Mouse (Mus musculus): ENCODE results near the gene Spocd1. TPM values are rescaled to one million over a fixed set of nuclear protein-coding genes. Genes with fewer than 3 reads are reported as not detected.

The Spocd1 gene
- polyA plus RNA-seq, 1 experiment from 2014 or later: not detected

DNA sequence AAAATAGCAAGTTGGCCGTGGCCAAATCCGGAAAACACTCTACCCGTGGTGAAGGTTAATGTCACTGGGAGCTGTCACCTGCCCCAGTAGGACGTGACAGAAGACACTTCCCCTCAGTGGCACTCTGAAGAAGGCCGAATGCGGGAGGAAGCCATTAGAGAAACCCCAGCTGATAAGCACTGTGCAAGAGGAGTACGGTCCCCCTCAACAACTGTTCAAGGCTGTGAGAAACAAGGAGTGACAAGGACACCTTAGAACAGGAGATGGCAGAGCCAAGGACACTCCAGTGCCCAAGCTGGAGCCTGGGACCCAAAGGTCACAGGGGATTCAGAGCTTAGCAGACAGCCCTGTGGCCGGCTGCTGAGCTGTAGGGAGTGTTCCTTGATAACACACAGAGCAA is 2.5 kb upstream of the Spocd1 start:
- Histone ChIP-seq H3K4me2 (ENCODE audit: low read depth, low read length) (no peak overlapping the region), H3K27ac (ENCODE audit: low read depth, low read length) (no peak overlapping the region), H3K9ac (replicated peaks; ENCODE audit: low read depth, low read length) (no peak overlapping the region), H3K27me3 (ENCODE audit: control insufficient read depth, insufficient read depth, low read length) (no peaks in the 10 kb centered on the region), H3K4me3 (ENCODE audit: low read depth, low read length) (no peak overlapping the region), H3K36me3 (ENCODE audit: control insufficient read depth, insufficient read depth, low read length) (no peaks in the 10 kb centered on the region), H3K9me3 (ENCODE audit: control insufficient read depth, low read length) (no peaks in the 10 kb centered on the region), H3K4me1 (ENCODE audit: control insufficient read depth, insufficient read depth, low read length) (no peaks in the 10 kb centered on the region)
- no peak for ATAC-seq (ENCODE audit: low read depth)
- WGBS: 55% methylated on average over 8 of the region's 8 CpGs

- no peaks in the 10 kb centered on the region for H3K27me3 ChIP-seq (ENCODE audit: control insufficient read depth, insufficient read depth, low read length)
- WGBS: 84% methylated on average over 3 of the region's 3 CpGs
- no peak overlapping the region for H3K27ac ChIP-seq (ENCODE audit: low read depth, low read length)
- no peak for ATAC-seq (ENCODE audit: low read depth)
- H3K4me1 ChIP-seq (ENCODE audit: control insufficient read depth, insufficient read depth, low read length): no peaks in the 10 kb centered on the region
- no peak overlapping the region for H3K4me2 ChIP-seq (ENCODE audit: low read depth, low read length)
- no peak overlapping the region for H3K4me3 ChIP-seq (ENCODE audit: low read depth, low read length)
- no peaks in the 10 kb centered on the region for H3K36me3 ChIP-seq (ENCODE audit: control insufficient read depth, insufficient read depth, low read length)
- H3K9me3 ChIP-seq (ENCODE audit: control insufficient read depth, low read length): no peaks in the 10 kb centered on the region
- H3K9ac ChIP-seq (replicated peaks; ENCODE audit: low read depth, low read length): no peak overlapping the region
Observed at GRCm38 (mm10) chr4:129927091-129927490, 2.0 kb upstream of the Spocd1 start.

- H3K9ac ChIP-seq (replicated peaks; ENCODE audit: low read depth, low read length): no peak overlapping the region
- H3K36me3 ChIP-seq (ENCODE audit: control insufficient read depth, insufficient read depth, low read length): no peaks in the 10 kb centered on the region
- H3K4me2 ChIP-seq (ENCODE audit: low read depth, low read length): peak overlapping the region; percentile 27; the same call in 1 of the 2 replicates
- H3K4me1 ChIP-seq (ENCODE audit: control insufficient read depth, insufficient read depth, low read length): no peaks in the 10 kb centered on the region
- no peak overlapping the region for H3K27ac ChIP-seq (ENCODE audit: low read depth, low read length)
- WGBS: 6% methylated on average over 19 of the region's 19 CpGs
- no peaks in the 10 kb centered on the region for H3K27me3 ChIP-seq (ENCODE audit: control insufficient read depth, insufficient read depth, low read length)
- H3K4me3 ChIP-seq (ENCODE audit: low read depth, low read length): no peak overlapping the region
- no peak for ATAC-seq (ENCODE audit: low read depth)
- no peaks in the 10 kb centered on the region for H3K9me3 ChIP-seq (ENCODE audit: control insufficient read depth, low read length)
Observed at GRCm38 (mm10) chr4:129928124-129928751, 811 bp upstream of the Spocd1 start.

GRCm38 (mm10) chr4:129933696-129934095 is 4.6 kb downstream of the Spocd1 start:
- no peak overlapping the region for H3K9ac ChIP-seq (replicated peaks; ENCODE audit: low read depth, low read length)
- ATAC-seq (ENCODE audit: low read depth): no peak

GRCm38 (mm10) chr4:129934177-129934855 is 5.3 kb downstream of the Spocd1 start:
- H3K4me3 ChIP-seq (ENCODE audit: low read depth, low read length): no peak overlapping the region
- peak; percentile 58; the same call in 1 of the 2 replicates for ATAC-seq (ENCODE audit: low read depth)
- no peak overlapping the region for H3K4me2 ChIP-seq (ENCODE audit: low read depth, low read length)
- H3K36me3 ChIP-seq (ENCODE audit: control insufficient read depth, insufficient read depth, low read length): no peaks in the 10 kb centered on the region
- no peak overlapping the region for H3K9ac ChIP-seq (replicated peaks; ENCODE audit: low read depth, low read length)
- H3K9me3 ChIP-seq (ENCODE audit: control insufficient read depth, low read length): no peaks in the 10 kb centered on the region
- 52% methylated on average over 16 of the region's 16 CpGs for WGBS
- no peak overlapping the region for H3K27ac ChIP-seq (ENCODE audit: low read depth, low read length)
- no peaks in the 10 kb centered on the region for H3K27me3 ChIP-seq (ENCODE audit: control insufficient read depth, insufficient read depth, low read length)
- H3K4me1 ChIP-seq (ENCODE audit: control insufficient read depth, insufficient read depth, low read length): 0 out of 2 replicates have a peak, but pooled peaks cover 2% of the 10 kb centered on the region

More at GRCm38 (mm10) chr4:129933696-129934095, 4.6 kb downstream of the Spocd1 start:
- no peak overlapping the region for H3K27ac ChIP-seq (ENCODE audit: low read depth, low read length)
- no peak overlapping the region for H3K4me2 ChIP-seq (ENCODE audit: low read depth, low read length)
- no peak overlapping the region for H3K4me3 ChIP-seq (ENCODE audit: low read depth, low read length)
- H3K9me3 ChIP-seq (ENCODE audit: control insufficient read depth, low read length): no peaks in the 10 kb centered on the region
- 0 out of 2 replicates have a peak, but pooled peaks cover 2% of the 10 kb centered on the region for H3K4me1 ChIP-seq (ENCODE audit: control insufficient read depth, insufficient read depth, low read length)
- no peaks in the 10 kb centered on the region for H3K36me3 ChIP-seq (ENCODE audit: control insufficient read depth, insufficient read depth, low read length)
- H3K27me3 ChIP-seq (ENCODE audit: control insufficient read depth, insufficient read depth, low read length): no peaks in the 10 kb centered on the region
- 69% methylated on average over 14 of the region's 14 CpGs for WGBS

- H3K4me3 ChIP-seq (ENCODE audit: low read depth, low read length): no peak overlapping the region
- no peaks in the 10 kb centered on the region for H3K27me3 ChIP-seq (ENCODE audit: control insufficient read depth, insufficient read depth, low read length)
- no peak overlapping the region for H3K27ac ChIP-seq (ENCODE audit: low read depth, low read length)
- 75% methylated on average over 6 of the region's 6 CpGs for WGBS
- H3K36me3 ChIP-seq (ENCODE audit: control insufficient read depth, insufficient read depth, low read length): no peaks in the 10 kb centered on the region
- no peaks in the 10 kb centered on the region for H3K4me1 ChIP-seq (ENCODE audit: control insufficient read depth, insufficient read depth, low read length)
- H3K9ac ChIP-seq (replicated peaks; ENCODE audit: low read depth, low read length): no peak overlapping the region
- no peaks in the 10 kb centered on the region for H3K9me3 ChIP-seq (ENCODE audit: control insufficient read depth, low read length)
- no peak for ATAC-seq (ENCODE audit: low read depth)
- H3K4me2 ChIP-seq (ENCODE audit: low read depth, low read length): no peak overlapping the region
Observed at GRCm38 (mm10) chr4:129951359-129951821, 22.3 kb downstream of the Spocd1 start.

- Histone ChIP-seq H3K27me3 (ENCODE audit: control insufficient read depth, insufficient read depth, low read length) (no peaks in the 10 kb centered on the region), H3K4me1 (ENCODE audit: control insufficient read depth, insufficient read depth, low read length) (no peaks in the 10 kb centered on the region), H3K4me2 (ENCODE audit: low read depth, low read length) (no peak overlapping the region), H3K9me3 (ENCODE audit: control insufficient read depth, low read length) (no peaks in the 10 kb centered on the region), H3K27ac (ENCODE audit: low read depth, low read length) (no peak overlapping the region), H3K9ac (replicated peaks; ENCODE audit: low read depth, low read length) (no peak overlapping the region), H3K4me3 (ENCODE audit: low read depth, low read length) (no peak overlapping the region), H3K36me3 (ENCODE audit: control insufficient read depth, insufficient read depth, low read length) (no peaks in the 10 kb centered on the region)
- WGBS: 63% methylated on average over 5 of the region's 5 CpGs
- no peak for ATAC-seq (ENCODE audit: low read depth)
Observed at GRCm38 (mm10) chr4:129952241-129952810, 23.3 kb downstream of the Spocd1 start.

GRCm38 (mm10) chr4:129954527-129954926 is 25.5 kb downstream of the Spocd1 start:
- no peaks in the 10 kb centered on the region for H3K9me3 ChIP-seq (ENCODE audit: control insufficient read depth, low read length)
- 57% methylated on average over 2 of the region's 2 CpGs for WGBS
- H3K9ac ChIP-seq (replicated peaks; ENCODE audit: low read depth, low read length): no peak overlapping the region
- H3K4me1 ChIP-seq (ENCODE audit: control insufficient read depth, insufficient read depth, low read length): no peaks in the 10 kb centered on the region
- H3K4me2 ChIP-seq (ENCODE audit: low read depth, low read length): no peak overlapping the region
- H3K36me3 ChIP-seq (ENCODE audit: control insufficient read depth, insufficient read depth, low read length): no peaks in the 10 kb centered on the region
- H3K27me3 ChIP-seq (ENCODE audit: control insufficient read depth, insufficient read depth, low read length): no peaks in the 10 kb centered on the region
- ATAC-seq (ENCODE audit: low read depth): no peak
- no peak overlapping the region for H3K4me3 ChIP-seq (ENCODE audit: low read depth, low read length)
- H3K27ac ChIP-seq (ENCODE audit: low read depth, low read length): no peak overlapping the region

Data from neural tube, embryonic 14.5 days (tissue).